Mouse (Mus musculus): Measurements from ENCODE around the gene Sh3bgr.

The Sh3bgr gene

DNA sequence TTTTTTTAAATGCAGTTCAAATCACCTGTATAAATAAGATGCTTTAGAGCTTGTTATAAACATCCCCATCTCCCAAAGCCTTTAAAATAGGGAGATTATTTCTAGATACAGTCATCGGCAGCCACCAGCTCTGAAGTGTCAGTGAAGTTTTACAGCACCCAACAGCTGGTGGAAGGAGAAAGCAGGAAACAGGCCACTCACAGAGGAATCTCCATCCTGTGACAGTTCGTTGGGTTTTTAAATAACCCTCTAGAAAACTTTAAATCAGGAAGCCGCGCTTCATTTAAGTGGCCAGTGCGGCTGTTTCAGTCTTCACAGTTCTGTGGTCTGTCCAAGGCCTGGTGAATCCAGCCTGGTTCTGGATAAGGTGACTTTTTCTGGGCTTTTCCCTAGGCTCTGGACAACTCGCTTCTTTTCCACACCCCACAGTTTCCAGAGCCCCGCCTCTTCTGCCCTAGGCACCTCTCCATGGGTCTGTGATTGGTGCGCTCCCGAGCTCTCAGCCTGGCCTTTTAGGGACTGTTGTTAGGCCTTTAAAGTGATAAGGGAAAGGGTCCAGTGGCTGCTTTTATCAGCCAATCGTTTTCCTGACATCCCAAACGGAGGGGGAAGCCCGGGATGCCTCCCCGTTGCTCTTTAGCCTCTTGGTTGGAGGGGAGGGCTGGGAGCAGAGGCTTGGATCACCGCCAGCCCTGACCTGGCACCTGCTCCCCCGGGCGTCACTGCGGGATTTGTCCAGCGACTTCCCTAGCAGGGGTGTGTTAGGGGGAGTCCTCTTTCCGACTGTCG, at the start of gene Sh3bgr:
TSS of gene Sh3bgr (plus strand) at position 538 of the 789 bp plus-strand sequence.
- DNase-seq (ENCODE audit: low read depth, low spot score) = no peak

DNA sequence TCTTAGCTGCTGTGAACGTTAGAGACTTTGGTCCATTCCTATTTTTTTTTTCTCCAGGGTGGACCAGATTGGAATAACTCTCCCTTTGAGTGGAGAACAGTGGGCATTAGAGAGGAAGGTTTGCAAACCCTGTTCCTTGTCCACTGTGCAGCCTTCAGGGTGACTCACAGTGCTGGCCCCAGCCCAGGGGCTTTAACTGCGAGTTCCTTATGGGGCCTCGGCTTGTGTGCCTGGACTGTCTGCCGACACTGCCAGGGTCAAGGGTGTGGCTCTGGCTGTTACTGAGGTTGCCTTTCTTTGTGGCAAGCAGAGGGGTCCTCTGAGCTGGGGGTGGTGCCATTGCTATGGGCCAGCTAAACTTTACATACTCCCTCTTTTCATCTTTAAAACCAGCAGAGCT, 49.3 kb upstream of the Sh3bgr start:
- DNase-seq (ENCODE audit: low read depth, low spot score) = no peak

DNA sequence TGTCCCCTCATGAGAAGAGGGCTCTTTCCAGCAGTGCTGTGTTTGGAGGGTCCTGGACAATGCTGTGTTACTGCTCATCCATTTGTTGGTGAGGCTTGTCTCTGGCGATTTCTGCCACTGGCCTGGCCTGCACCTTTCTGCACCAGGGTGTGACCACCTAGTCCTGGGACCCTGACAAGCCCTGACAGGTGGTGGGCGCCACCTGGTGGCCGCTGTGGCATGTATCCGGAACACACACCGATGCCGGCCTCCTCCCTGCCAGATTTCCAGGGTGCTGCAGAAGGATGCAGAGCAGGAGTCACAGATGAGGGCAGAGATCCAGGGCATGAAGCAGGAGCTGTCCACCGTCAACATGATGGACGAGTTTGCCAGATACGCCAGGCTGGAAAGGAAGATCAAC, 48.7 kb upstream of the Sh3bgr start:
- DNase-seq (ENCODE audit: low read depth, low spot score) = peak; percentile 63

DNA sequence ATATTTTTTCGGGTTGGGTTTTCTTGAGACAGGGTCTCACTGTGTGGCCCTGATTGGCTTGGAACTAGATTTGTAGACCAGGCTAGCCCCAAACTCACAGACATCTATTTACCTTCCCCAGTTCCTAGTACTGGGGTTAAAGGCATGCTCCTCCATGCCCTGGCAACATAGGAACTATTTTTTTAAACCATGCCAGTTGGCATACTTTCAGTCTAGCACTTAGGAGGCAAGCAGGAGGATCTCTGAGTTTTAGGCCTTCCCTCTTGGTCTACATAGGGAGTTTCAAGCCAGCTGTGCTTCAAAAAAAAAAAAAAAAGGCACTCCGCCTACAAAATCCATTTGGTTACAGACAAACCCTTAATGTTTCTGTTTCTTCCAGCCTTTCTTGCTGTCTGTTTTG, 45.8 kb upstream of the Sh3bgr start:
- no peak for DNase-seq (ENCODE audit: low read depth, low spot score)

GRCm38 (mm10) chr16:96156019-96156418, 44.2 kb upstream of the Sh3bgr start:
- no peak for DNase-seq (ENCODE audit: low read depth, low spot score)

GRCm38 (mm10) chr16:96157171-96157570, 43.1 kb upstream of the Sh3bgr start:
- DNase-seq (ENCODE audit: low read depth, low spot score) = no peak

DNA sequence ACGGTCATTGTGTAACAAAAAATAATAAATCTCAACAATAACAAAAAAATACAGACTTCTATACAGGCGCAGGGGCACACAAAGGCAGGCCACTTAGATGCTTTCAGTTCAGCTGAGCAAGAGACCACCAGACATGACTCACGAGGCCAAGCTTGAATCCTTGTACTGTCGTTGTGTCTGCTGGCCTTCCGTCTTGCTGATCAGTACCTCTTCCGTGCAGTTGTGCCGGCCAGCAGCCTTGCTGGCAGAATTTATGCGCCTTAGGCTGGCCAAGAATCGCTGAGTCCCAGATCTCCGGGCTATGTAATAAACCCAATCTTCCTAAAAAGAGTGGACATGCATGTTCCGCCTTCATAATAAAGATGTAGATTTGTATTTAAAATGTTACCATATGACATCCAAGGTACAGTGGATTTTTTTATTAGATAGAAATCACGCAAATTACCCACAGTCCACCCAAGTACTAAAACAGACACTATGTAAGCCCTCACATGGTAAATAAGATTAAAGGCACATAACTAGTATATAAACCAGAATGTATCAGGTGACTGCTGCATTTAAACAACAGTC, 41.7 kb upstream of the Sh3bgr start:
- no peak for DNase-seq (ENCODE audit: low read depth, low spot score)

DNA sequence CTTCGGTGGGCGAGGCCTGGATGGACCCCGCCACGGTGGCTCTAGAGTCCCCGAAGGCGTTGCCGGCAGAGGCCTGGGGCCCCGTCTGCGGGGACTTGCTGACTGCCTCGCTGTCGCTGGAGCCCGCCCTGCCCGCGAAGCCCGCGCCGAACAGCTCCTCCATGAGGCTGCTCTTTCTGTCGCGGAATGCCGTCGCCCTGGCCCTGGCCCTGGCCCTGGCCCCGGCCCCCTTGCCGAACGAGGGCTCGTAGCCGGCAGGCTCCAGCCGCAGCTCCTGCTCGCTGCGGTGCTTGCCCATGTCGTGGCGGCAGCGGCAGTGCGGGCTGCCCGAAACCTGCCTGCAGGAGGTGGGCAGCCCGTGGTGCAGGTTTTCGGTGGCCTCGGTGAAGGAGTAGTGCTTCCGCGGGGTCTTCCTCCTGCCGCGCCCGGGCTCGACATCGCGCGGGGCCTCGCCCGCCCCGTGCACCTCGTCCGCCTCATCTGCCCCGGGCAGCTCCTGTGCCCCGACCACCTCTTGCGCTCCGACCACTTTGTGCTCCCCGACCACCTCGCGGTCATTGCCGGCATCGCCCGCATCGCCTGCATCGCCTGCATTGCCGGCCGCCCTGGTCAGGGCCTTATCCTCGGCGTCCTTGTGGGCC, 41.0 kb upstream of the Sh3bgr start:
- peak; percentile 44 for DNase-seq (ENCODE audit: low read depth, low spot score)

DNA sequence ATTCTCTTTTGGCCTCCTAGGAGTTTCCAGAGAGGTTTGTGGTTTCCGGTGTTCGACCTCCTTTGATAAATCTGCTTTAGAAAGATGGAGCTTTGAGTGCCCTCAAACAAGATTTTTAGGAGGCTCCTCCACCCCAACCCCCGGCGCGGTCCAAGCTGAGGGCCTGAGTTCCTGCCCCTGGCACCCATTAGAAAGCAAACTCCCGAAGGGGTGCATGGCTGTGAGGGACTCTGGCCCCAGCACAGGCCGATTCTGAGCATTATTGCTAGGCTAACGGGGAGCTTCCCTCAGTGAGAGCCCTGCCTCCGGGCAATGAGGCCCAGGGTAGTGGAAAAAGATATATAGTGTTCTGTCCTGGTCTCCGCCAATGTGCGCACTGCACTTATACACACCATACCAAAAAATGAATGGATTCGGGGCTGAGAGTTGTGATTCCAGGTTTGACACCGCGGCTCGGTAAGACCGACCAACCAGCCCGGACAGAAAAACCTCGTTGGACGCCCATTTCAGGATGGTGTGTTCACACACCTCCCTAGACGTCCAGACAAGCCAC, 40.4 kb upstream of the Sh3bgr start:
- DNase-seq (ENCODE audit: low read depth, low spot score) = no peak

DNA sequence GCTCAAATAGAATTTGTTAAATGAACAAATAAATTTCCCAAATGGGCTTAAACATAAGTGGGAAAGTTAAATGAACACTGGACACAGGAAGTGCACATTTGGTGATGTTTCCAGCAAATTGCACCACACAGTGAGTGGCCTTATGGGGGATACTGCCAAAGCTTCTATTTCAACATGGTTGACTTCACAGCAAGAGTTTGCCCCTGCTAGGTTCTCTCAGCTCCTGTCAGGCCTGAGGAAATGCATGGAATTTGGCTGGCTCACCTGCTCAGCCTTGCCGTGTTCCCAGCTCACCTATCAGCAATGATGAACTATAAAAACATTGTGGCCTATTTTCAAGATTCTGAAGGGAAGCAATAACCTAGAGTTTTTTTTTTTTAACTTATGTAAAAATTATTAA, 39.3 kb upstream of the Sh3bgr start:
- no peak for DNase-seq (ENCODE audit: low read depth, low spot score)

DNA sequence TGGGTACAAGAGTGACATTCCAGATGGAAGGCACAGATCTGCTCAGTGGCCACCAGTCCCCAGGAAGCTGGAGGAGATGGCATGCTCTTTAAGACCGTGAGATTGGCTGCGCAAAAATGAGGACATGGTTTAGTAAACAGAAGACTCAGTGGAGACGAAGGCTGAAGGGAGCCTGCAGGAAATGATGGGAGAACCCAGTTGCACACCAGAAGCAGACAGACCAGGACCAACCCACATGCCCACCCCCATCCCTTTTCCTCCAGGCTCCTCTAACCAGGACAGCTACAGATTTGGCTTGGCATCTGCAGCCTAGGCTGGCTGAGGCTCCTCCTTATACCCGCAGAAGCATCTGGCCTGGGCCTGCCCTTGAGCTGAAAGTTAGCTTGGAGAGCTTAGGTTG, 38.9 kb upstream of the Sh3bgr start:
- DNase-seq (ENCODE audit: low read depth, low spot score) = no peak

DNA sequence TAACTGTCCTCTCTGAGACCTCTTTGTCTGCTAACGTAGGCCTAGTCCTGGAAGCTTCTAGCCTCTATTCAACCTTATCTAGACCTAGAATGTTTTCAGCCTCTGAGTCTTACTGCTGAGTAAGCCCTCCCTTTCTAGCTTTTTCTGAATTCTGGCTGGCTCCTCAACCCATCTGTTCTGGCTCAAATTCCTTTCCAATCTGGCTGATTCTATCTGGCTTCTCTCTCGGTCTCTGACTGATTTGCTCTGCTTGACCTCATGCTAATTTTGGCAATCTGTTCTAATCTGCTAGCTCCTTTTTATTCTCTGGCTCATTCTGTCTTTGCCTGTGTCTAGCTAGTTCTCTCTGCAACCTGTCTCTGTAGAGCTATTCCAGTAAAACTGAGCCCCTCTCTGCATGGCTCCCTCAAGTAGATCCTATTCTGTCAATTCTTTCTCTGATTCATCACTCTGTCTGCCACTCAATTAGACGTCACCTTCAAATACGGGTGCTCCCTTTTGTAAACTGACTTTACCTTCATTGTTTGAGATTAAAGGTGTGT, 34.5 kb upstream of the Sh3bgr start:
- no peak for DNase-seq (ENCODE audit: low read depth, low spot score)

DNA sequence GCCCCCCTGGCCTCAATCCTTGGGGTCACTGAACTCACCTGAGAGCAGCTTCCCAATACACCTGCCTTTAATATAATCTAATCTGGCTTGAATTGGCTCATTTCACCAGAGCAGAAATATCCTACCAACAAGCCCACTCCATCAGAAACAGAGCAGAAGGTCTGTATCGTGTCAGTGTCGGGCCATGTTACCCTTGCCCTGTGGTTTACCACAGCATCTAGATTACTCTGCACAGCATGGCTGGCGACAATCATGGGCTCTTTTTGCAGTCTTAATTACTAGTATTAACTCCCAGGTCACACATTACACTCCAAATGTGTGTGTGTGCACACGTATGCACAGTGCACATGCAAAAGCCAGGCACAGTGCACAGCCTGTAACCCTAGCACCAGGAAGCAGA, 31.4 kb upstream of the Sh3bgr start:
- no peak for DNase-seq (ENCODE audit: low read depth, low spot score)

DNA sequence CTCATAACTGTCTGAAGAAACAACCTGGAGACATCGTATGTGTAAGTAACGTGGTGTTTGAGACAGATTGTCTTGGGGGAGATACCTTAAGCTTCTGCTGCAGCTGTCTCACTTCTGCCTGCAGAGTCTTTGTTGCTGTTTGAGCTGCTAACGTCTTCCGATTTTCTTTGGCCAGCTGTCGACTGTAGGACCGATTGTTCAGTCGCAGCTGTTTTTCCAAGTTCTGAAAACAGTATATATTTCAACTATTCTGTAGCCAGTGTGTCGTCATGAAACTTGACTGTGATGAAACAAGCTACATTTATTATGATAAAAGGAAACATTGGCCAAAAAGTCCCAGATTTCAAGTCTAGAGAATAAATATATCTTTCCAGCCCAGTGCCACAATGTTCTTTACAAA, 26.6 kb upstream of the Sh3bgr start:
- no peak for DNase-seq (ENCODE audit: low read depth, low spot score)

- DNase-seq (ENCODE audit: low read depth, low spot score) = no peak
These were observed 24.9 kb upstream of the Sh3bgr start for GRCm38 (mm10) chr16:96175399-96175798.

DNA sequence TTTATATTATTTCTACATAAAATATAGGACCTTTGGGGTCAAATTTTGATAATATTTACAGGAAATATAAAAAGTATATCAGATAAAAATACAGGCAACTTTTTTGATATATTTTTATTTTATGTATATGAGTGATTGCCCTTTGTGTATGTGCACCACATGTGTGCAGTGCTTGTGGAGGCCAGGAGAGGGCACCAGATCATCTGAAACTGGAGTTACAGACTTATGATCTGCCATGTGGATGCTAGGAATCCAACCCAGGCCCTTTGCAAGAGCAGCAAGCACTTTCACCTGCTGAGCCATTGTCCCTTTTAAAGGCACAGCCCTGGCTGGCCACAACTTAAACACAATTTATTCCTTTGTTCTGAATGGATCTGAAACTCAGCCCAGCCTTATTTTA, 21.1 kb upstream of the Sh3bgr start:
- no peak for DNase-seq (ENCODE audit: low read depth, low spot score)

- DNase-seq (ENCODE audit: low read depth, low spot score) = no peak
These were observed 12.6 kb upstream of the Sh3bgr start for GRCm38 (mm10) chr16:96187619-96188018.

DNA sequence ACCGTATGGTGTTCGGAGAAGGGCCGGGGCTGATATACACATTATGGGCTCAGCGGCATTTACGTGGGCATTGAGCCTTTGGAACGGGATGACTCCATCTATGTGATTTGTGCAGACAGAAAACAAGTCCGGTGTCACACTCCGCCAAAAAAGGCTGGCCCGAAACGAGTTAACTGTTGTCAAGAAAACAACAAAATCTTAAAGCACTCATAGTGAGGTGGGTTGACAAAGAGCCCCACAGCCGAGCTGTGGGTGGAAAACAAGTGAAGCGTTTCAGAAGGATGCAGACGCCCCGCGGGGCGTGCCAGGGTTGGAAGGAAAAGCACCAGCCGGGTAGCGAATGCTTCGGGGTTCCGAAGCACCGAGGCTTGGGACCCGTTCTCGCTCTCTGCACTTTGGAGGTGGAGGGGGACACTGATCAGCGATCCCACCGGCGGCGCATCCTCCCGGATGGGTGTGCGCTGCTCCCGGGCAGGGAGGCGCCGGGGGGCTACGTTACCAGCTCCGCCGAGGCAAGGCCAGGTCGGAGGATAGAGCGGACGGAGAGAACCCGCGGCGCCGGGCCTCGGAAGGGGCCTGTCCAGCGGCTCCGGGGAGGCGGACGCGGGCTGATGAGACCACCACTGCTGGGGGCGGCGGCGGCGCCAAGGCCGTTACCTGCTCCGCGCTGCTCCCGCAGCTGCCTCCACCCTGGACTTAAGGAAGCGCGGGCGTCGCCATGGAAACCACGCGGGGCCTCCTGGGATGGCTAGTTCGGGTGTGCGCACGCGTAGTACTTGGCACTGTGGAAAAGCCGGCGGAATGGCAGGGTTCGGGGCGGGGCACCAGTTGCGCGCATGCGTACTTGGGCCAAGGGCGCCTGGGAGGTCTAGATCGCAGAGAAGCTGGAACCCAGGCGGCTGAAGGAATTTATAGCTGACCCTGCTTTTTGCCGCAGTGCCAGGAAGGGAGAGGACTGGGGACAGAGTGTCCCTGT, 8.4 kb upstream of the Sh3bgr start, which contains the start of gene Lca5l:
TSS of gene Lca5l (minus strand) at position 741 of the 976 bp plus-strand sequence.
- peak; percentile 91 for DNase-seq (ENCODE audit: low read depth, low spot score)

DNA sequence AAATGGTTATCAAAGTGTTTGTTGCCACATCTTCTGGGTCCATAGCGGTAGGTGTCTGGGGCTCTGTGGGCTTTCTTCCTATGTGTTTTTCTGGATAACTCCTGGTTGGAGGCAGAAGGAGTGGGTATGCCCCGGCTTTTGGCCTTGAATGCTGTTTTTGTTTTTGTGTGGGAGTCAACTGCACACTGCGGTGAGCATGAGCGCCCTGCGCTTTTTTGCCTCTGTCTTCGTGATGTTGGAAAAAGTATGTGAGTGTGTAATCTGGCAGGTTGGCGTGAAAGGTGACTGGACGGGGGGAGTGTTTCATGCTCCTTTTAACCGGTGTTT, 415 bp downstream of the Sh3bgr start:
- no peak for DNase-seq (ENCODE audit: low read depth, low spot score)

DNA sequence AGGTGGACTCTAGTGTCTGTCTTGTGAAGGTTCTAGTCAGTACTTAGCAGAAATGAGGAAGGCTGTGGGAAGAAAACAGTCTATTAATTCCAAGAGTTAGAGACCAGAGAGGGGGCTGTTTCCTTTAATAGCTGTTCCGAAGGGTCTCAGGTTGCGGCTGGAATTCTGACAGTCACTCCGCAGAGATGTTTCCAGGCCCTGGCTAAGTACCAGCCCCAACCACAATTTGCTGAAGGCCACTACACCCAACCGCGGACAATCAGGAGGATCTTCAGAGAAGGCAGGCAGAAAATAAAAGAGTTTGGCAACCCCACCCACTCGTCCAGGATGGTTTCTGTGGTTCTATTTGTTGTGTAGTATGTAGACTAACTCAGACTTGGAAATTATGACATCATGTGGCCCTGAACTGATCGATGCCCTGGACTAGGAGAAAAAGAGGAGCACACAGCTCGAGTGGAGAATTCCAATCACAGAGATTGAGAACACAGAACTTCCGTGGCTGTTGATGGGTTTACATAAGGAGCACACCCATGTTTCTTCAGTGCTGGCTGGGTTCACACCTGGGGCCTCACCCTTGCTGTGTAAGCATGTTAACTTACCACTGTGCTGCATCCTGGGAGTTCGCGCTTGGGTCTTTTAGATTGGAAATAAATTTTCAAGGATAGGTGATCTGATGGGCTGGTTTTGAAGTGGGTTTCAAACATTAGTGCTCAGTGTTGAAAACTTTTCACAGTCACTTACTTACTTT, 1.4 kb downstream of the Sh3bgr start:
- DNase-seq (ENCODE audit: low read depth, low spot score) = no peak

GRCm38 (mm10) chr16:96209789-96210188, 9.5 kb downstream of the Sh3bgr start:
- no peak for DNase-seq (ENCODE audit: low read depth, low spot score)
